Mouse (Mus musculus) cerebellum, postnatal 36 days (tissue): ENCODE measurements around the gene Card10.

Experiments
- DNase-seq, 2 experiments: peaks; one replicate each; pipeline ENCODE4 v3.0.0; 2021 to 2022; ENCODE audit warnings: mixed read lengths in 2 of 2

Card10 gene

DNA sequence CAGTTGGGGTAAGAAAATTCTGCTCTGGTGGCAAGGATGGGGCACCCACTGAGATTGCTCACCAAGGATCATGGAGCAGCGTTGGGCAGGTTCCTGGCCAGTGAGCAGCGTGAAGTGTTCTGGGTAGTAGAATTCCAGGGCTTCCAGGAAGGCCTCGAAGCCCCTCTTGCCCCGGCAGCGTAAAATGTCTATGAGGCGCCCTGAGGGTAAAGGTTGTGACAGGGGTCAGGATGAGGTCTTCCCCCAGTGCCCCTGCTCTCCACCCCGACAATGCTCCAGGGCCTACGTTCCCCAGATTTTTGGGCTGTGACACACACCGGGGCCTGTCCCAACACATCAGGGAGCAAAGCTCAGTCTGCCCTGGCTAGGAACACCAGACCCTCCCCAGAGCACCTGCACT, 1.3 kb downstream of the Card10 start:
- no peak for DNase-seq

DNA sequence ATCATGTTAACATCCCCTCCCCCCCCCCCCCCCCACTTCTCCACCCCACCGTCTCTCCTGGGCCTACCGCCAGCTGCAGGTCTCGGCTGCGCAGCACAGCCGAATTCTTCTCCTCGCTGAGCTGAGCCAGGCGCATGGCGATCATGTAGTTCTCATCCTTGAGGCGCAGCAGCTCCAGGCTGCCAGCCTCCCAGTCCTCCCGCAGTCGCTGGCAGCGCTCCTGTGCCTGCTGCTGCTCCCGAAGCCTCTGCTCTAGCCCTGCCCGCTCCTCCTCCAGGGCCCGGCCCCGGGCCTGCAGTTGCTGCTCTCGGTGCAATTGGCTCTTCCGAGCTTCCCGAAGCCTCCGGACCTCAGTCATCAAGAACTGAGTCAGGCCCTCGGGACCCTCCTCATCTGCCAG, 3.8 kb downstream of the Card10 start:
- peak; percentile 24 to 50 for DNase-seq

DNA sequence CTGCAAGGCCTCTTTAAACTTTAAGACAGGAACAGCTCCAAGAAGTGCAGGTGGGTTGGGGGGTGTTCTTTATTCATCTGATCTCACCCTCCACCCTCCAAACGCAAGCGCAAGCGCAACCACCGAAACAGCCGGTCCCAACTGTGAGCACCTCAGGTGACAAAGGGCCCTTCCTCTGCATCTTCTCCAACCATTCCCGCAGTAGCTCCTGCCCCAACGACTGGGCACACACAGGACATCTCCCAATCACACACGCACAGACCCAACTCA, 5.8 kb downstream of the Card10 start:
- DNase-seq, result no peak

DNA sequence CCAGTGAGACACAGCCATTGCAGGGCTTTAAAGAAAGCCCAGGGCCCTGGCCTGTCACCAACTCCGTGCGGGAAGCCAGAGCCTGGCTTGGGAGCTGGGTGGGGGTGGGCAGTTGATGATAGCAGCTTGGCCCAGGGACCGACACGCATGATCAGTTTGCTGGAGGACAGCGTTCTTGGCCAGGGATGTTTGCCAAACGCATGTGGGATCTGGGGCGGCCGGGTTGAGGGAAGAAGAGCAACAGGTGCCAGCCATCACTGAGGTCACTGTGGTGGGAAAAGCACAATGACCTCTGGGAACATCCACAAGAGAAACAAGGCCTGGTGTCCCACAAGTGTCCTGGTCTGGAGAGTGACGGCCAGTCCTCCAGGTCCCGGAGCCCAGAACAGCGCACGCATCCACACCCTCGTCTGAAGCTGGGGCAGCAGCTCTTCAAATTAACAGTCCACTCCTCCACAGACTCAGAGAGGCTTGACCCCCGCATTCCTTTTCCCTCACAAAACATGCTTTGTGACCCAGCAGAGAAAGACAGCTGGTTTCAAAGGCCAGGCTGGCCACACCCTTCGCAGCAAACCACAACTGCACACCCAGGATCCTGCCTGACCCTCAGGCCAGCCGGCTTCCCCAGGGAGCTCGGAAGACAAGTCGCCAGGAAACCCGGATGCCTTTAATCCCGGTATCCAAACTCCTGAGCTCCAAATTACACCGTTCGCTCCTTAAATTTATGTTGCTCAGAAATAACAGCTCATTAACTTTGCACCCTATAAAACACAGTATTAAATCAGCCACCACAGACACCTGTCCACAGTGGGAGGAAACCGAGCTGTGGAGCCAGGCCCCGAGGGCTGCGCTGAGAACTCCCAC, 6.4 kb downstream of the Card10 start:
- no peak for DNase-seq

DNA sequence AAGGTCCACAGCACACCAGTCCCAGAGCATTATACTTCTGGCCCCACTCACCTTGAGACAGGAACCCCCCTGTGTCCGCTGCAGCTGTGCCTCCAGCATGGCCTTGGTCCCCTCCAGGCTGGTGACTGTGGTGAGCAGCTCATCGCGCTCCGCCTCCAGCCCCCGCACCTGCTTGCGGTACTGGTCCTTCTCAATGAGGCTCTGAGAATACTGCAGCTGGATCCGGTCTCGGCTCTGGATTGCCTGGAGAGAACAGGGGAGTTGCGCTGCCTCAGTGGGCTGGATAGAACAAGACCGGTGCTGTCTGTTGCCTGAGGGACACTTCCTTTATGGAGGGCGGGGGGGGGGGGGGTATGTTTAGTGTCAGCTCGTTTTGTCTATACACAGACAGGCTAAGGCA, 11.9 kb downstream of the Card10 start:
- DNase-seq, result no peak

DNA sequence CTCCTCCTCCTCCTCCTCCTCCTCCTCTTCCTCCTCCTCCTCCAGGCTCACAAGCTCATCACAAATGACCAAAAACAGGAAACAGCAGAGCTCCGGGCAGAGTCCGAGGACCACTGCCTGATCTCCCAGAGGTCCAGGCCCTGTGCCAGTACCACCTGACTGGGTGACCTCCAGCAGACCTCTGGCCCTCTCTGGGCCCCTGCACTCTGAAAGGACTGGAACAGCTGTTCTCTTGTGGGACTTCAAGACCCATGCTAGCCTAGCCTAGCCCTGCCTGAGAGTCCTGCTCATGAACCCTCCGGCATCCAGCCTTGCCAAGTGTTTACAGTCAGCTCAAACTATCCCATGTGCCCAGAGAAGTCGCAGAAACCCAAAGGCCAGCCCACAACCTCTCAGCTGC, 12.4 kb downstream of the Card10 start:
- no peak for DNase-seq

DNA sequence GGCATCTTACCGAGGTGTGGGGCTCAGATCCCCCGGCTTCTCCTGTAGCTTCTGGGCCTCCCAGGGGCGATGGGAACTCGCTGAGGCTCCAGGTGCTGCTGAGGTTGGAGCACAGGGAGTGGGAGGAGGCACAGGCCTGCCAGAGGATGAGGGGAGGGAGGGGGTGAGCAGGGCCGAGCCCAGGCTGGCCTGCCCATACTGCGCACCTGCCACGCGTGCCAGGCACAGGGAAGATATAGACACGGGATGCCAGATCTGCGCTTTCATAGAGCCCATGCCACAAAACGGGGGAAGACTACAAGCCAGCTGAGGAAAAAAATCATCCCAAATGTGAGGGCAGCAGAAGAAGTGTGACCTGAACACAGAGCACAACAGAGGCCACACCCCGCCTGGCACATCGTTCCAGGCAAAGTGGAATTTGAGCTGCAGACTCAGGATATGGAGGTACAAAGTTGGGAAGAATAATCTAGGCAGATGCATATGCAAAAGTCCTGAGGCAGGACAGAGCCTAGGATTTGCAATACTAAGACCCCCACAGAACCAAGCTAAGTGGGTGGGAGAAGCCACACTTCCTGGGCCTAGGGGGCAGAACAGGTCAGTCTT, 13.0 kb downstream of the Card10 start:
- DNase-seq, result no peak

DNA sequence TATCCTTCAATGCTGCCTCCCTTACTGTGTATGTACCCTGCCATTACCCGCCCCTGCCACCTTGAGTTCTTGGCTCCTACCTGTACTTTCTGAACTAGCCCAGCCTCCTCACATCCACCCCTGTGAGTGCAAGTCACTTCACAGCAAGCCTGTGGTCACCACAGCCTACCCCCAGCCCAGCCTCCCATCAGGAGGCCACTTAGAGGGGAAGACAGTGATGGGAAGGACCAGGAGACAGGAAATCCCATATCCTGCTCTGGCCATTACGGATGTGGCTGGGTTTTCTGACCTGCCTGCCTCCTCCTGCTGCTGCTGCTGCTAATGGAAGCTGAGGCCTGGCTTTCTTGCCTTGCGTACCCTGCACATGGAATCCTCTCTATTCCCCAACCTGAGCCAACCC, 14.8 kb downstream of the Card10 start:
- DNase-seq, result no peak

DNA sequence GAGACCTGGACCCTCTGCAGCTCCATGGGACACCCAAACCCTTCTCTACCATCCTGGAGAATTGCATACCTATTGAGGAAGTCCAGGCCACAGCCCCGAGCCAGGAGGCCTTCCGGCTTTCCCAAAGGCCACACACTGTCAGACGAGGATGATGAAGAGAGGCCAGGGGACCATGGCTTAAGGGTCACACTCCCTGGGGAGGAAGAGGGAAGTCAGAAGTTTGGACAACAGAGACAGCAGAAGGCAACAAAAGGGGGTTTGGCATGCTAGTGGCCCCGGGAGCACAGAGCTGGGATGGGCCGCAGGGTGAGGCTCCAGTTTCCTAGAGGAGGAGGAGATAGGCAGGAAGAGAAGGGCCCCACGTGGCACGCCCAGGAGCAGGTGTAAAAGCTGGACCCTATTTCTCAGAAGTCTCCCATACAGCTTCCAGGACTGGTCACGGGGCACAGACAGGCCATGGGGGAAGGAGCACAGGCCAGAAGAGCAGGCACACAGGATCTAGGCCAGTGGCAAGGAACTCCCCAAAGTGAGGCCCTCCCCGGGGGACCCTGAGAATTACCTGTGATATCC, 15.5 kb downstream of the Card10 start:
- DNase-seq, result no peak

DNA sequence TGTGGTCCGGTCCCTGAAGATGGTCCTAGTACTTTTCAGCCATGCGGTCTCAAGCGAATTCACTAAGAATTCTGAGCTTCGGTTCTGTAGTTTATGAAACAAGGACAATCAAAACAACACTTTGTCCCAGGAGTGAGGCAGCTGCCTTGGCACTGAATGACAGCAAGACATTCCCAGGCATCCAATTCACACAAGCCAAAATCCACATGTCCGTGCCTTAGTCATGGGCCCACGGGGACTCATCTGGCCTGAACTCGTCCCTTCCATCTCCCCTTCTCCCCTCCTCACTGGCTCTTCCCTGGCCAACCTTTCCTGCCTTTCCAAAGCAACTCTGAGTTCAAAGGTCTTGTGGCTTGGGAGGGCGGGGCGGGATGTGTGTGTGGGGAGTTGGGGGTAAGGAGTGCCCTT, 16.4 kb downstream of the Card10 start:
- DNase-seq, result no peak

DNA sequence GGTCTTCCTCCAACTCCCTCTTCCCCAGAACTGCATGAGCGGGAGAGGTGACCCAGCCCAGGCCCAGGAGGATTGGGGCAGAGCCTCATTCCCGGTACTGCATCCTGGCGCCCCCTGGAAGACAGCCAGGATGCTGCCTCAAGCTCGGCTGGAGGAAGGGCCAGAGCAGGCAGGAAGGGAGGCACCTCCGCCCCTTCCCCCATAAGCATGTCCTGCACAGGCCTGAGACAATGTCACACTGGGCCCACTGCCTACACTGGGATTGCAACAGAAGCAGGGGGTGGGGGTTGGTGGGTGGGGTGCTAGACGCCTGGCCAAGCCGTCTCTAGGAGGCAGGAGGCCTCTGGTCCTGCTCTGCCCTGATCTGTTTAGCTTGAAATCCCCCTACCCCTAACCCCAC, 16.9 kb downstream of the Card10 start:
- no peak for DNase-seq

DNA sequence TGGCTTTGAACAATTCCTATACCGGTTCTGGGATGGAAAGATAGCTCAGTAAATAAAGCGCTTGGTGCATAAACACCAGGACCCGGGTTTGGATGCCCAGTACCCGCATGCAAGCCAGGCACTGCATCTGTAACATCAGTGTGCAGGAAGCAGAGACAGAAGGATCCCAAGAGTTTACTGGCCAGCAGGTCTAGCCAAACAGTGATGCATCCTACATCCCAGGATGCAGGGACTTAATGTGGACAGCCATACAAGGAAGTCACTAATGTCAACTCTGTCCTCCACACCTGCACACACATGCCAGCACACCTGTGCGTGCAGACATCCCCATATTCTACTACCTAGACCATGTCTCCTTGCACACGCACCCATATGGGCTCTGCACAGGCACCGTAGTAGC, 17.6 kb downstream of the Card10 start:
- DNase-seq, result no peak

DNA sequence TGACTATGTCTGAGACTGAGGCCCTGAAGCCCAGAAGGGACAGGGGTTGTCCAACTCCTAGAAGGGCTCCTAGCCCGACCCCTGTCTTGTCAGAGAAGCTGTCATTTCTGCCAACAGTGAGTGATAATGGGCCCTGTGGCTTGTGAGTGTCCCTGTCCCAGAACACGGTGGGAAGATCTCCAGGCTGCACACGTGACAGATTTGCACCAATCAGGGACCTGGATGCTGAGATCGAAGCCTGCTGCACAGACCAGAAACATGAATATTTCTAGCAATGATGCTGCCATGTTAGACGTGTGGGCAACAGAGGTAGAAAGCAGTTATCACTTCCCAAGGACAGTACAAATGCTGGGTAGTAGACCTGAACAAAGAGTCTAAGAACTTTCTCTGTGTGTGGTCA, 18.3 kb downstream of the Card10 start:
- no peak for DNase-seq

DNA sequence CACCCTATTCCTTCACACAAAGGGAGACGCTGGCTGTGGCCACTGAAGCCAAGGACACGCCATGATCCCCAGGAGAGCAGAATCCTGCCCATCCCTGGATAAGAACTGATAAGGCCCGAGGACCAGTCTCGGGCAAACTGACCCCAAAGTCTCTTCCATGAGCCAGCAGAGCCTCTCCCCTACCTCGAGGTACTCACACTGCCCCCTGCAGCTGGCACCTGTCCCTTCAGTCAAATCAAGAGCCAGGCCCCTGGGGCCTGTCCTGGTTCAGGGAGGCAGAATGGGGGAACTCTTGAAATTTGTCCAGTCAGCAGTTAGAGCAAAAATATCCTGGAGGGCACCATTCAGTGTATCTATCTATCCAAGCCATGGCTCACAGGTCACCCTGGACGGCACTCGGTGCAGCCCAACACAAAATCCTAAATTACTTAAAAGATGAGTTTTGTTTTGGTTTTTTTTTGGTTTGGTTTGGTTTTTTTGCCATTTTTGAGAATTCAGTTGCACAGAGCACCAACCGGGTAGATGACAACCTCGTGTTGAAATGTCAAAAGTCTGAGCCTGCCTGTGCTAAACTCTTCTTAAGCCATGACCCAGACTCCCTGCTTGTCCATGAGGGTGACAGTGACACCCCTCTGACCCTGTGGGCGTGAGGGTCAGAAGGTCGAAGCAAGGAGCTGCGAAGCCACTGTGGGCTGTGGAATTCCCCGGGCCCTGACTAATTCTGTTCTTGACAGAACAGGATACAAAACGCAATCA, 20.3 kb downstream of the Card10 start:
- DNase-seq, result no peak

DNA sequence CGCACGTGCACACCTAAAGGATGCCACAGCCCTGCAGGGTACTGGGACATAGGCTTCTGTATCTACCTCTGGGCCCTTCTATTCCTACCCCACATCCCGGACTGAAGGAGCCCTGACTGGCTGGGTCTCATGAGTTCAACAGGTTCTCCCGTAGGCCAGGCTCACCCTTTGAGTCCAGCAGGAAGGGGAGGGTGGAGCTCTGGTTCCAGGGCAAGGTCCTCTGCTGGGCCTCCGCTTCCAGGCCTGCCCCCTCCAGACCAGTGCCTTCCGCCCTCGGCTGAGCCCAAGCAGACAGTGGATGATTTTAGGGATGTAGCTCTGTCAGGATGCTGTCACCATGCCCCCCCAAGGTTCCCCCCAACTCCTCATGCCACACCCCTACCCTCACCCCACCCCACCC, 21.9 kb downstream of the Card10 start:
- DNase-seq, result no peak

DNA sequence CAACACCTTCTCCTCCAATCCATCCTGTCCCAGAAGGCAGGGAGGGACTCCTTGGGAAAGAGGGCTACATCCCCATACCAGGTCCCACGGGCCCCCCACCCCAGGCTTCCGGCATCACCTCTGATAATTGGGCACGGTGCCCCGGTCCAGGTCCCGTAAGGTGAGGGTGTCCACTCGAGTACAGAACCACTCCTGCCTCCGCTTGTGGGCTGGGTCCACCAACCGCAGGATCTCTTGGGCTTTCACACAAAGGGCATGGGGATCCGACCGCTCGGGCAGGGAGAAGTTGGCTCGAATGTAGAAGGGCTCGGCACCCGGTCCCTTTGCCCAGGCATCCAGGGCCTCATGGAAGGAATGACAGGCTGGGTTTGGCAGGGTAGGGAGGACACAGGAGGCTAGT, 22.5 kb downstream of the Card10 start:
- no peak for DNase-seq

DNA sequence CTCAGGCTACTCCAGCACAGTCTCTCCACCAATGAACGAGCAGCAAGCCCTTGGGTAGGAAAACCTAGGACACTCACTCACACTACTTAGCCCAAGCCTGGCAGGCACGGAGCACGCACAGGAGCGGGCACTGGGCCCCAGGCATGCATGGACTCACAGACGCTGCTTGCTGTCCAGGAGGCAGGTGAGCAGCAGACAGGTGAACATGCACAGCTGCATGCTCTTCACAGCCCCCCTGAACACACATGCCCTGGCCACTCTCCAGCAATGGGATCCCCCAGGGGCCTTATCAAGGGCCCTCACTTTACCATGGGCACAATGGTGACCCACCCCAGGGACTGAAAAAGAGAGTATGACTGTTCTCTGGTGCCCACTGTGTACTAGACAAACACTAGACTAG, 23.2 kb downstream of the Card10 start:
- DNase-seq, result no peak

DNA sequence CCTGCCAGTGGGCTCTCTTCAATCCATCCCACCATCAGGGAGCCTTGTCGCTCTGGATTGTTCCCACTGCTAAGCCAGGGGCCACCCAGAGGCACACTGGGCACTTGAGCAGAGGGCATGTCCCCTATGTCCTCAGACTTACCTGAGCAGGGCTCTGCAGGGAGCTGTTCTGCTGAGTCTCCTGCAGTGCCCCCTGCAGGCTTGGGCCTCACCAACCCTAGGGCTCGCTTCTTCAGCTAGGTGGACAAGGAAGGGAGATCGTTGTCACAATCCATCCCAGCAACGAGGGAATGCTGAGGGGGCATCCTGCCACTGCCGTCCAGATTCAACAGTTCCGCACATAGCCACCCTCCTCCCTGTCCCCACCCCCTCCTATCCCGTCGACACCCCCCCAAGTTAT, 23.6 kb downstream of the Card10 start:
- DNase-seq, result no peak

DNA sequence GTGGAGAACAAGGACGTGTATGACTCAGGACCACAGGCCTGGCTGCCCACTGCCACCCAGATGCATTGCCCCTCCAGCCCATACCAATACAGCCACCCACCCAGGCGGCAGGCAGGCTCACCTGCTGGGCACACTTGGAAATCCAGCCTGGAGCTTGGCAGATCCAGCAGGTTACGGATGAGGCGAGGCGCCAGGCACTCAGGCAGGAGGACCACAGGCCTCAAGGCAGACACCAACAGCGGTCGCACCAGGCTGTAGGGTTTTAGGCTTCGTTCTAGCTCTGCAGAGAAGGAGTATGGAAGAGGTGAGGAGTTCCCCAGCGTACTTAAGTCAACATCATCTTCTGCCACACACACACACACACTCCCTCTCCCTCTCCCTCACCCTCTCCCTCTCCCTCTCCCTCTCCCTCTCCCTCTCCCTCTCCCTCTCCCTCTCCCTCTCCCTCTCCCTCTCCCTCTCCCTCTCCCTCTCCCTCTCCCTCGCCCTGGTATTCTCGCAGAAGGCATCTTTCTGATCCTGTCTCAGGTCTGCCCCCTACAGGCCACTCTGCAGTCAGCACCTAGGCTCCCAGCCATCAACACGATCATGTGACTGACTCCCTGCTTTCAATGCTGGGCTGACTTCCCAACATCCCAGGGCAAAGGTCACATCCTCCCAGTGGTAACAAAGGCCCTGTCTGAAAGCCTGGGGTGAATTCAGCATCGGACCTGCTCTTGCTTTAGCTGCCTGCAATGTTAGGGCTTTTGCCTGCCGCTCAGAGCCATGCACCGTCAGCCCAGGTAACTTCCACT, 24.6 kb downstream of the Card10 start:
- DNase-seq, result peak; percentile 85 to 88

DNA sequence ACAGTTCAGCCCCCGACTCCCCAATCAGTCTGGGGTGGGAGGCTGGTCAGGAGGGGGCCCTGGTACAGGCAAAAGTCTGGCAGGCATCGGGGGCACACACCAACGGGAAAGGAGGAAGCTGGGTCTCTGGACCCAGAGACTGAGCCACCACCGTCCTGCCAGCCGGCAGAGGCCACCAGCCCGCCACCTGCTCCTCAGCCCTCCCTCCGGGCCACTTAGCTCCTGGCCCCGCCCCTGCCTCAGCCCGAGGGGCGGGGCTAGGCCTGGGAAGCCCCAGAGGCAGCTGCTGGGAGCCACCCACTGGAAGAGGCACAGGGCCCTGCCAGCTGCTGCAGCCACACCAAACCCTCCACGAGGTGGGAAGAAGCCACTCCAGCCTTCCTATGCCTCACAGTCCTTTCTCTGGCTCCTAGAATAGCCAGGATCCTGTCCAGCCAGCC, 29.5 kb downstream of the Card10 start, which contains the start of gene Mfng:
Mfng (minus strand) TSS at position 186 of the 440 bp plus-strand sequence.
- DNase-seq, result peak in 1 of 2 experiments; percentile 14

DNA sequence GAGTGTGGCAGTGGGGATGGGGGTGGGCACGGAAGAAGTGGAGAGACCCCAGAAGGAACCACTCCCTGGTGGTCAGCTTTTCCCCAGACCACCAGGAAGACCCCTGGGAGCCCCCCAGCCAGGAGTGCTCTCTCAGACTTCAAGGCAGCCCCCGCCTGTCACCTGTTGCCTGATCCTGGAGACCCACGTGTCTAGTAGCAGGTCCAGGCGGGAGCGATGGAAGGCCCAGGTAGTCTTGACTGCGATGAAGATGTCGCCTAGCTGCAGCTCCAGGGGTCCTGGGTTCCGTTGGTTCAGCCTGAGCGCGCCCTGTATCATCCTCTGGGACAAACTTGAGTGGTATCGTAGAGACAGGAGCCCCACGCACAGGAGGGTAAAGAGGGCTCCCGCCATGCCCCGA, 30.0 kb downstream of the Card10 start:
- DNase-seq, result no peak

DNA sequence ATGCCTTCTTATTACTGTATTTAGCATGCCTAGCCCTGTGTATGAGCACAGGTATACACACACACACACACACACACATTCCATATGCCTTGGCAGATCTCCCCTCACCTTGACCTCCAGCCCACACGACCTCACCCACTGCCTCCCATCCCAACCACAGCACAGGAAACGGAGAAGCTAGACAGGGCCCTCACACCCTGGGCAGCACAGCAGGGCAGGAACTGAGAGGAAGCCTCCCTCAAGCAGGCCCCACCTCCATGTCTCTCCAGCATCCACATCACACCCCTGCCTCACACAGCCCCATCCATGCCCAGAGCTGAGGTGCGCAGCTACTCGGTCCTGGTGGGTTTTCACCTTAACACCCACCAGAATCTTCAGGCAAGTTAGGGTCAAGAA, 30.5 kb downstream of the Card10 start:
- DNase-seq, result no peak
